Mouse (Mus musculus): ENCODE data around the gene Neb. TPM values are rescaled to one million over a fixed set of nuclear protein-coding genes. Genes with fewer than 3 reads are reported as not detected.

Neb gene
- polyA plus RNA-seq, 1 experiment from 2014 or later = 4.2 TPM

- WGBS = 56% methylated on average over 8 of the region's 8 CpGs
Observed at GRCm38 (mm10) chr2:52220074-52220473, 158.2 kb downstream of the Neb start.

GRCm38 (mm10) chr2:52215945-52216344 is 162.3 kb downstream of the Neb start:
- 93% methylated on average over 8 of the region's 8 CpGs for WGBS
- H3K4me1 ChIP-seq (replicated peaks; ENCODE audit: control insufficient read depth, insufficient read depth, low read length) = no peaks in the 10 kb centered on the region
- ATAC-seq (ENCODE audit: low FRiP score) (no peak), DNase-seq (ENCODE audit: low spot score) (no peak)
- H3K9ac ChIP-seq (ENCODE audit: low read depth, low read length) = no peak overlapping the region
- no peaks in the 10 kb centered on the region for H3K9me3 ChIP-seq (ENCODE audit: control insufficient read depth, low read length)
- no peak overlapping the region for H3K4me2 ChIP-seq (replicated peaks; ENCODE audit: low read depth, low read length)
- no peak overlapping the region for H3K27ac ChIP-seq (ENCODE audit: low read depth, low read length)
- no peaks in the 10 kb centered on the region for H3K36me3 ChIP-seq (ENCODE audit: control insufficient read depth, insufficient read depth, low read length)
- no peak overlapping the region for H3K4me3 ChIP-seq (ENCODE audit: low read depth, low read length)
- no peaks in the 10 kb centered on the region for H3K27me3 ChIP-seq (ENCODE audit: control insufficient read depth, insufficient read depth, low read length)

More at GRCm38 (mm10) chr2:52220074-52220473, 158.2 kb downstream of the Neb start:
- H3K9me3 ChIP-seq (ENCODE audit: control insufficient read depth, low read length) = no peaks in the 10 kb centered on the region
- no peaks in the 10 kb centered on the region for H3K27me3 ChIP-seq (ENCODE audit: control insufficient read depth, insufficient read depth, low read length)
- peak; percentile 44 for DNase-seq (ENCODE audit: low spot score)
- no peaks in the 10 kb centered on the region for H3K4me1 ChIP-seq (replicated peaks; ENCODE audit: control insufficient read depth, insufficient read depth, low read length)
- H3K4me3 ChIP-seq (ENCODE audit: low read depth, low read length) = no peak overlapping the region
- no peak overlapping the region for H3K4me2 ChIP-seq (replicated peaks; ENCODE audit: low read depth, low read length)
- H3K36me3 ChIP-seq (ENCODE audit: control insufficient read depth, insufficient read depth, low read length) = no peaks in the 10 kb centered on the region
- no peak overlapping the region for H3K27ac ChIP-seq (ENCODE audit: low read depth, low read length)
- ATAC-seq (ENCODE audit: low FRiP score) = no peak
- no peak overlapping the region for H3K9ac ChIP-seq (ENCODE audit: low read depth, low read length)

DNA sequence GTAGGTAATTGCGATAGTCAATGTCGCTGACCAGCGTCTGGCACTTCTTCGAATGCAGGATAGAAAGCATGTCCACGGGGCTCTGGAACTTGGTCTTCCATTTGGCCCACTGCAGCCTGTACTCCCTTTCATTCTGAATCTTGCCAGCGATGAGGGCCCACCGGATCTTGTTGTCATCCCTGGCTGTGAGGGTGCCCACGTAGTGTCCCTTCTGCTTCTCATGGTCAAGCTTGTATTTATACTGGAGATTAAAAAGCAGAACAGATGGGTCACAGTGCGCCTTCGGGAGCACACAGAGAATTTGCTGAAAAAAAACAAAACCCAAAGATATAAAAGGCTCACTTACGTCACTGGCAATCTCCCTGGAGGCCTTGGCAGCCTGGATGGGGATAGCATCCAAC is 165.7 kb downstream of the Neb start:
- WGBS = 92% methylated on average over 11 of the region's 11 CpGs
- DNase-seq (ENCODE audit: low spot score) = no peak
- Histone ChIP-seq H3K27ac (ENCODE audit: low read depth, low read length) (no peak overlapping the region), H3K9me3 (ENCODE audit: control insufficient read depth, low read length) (no peaks in the 10 kb centered on the region), H3K36me3 (ENCODE audit: control insufficient read depth, insufficient read depth, low read length) (no peaks in the 10 kb centered on the region), H3K4me2 (replicated peaks; ENCODE audit: low read depth, low read length) (no peak overlapping the region), H3K4me3 (ENCODE audit: low read depth, low read length) (no peak overlapping the region), H3K9ac (ENCODE audit: low read depth, low read length) (no peak overlapping the region), H3K4me1 (replicated peaks; ENCODE audit: control insufficient read depth, insufficient read depth, low read length) (no peaks in the 10 kb centered on the region), H3K27me3 (ENCODE audit: control insufficient read depth, insufficient read depth, low read length) (no peaks in the 10 kb centered on the region)
- no peak for ATAC-seq (ENCODE audit: low FRiP score)

DNA sequence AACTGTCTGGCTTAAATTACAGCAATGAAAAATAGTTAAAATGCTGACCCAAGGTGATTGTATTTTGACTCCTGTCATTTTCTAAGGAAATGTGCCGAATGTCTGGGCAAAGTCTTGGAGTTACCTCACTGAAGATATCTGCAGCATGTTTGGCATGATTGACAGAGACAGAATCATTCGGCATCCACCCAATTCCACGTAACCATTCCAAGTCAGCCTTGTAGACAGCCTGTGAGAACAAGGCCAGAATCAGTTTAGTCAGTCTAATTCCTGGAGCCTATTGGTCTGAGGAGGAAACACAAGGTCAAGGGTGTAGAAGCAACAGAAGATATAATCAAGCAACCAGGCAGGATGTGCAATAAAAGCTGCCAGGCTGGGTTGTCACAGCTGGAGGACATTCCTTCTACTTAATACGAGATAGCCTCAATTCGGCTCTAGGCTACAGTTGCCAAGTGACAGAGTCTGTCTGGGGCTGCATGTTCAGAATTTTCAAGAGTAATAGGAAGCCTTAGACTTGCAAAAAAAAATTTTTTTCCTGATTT is 166.8 kb downstream of the Neb start:
- Histone ChIP-seq H3K4me2 (replicated peaks; ENCODE audit: low read depth, low read length) (no peak overlapping the region), H3K27me3 (ENCODE audit: control insufficient read depth, insufficient read depth, low read length) (no peaks in the 10 kb centered on the region), H3K36me3 (ENCODE audit: control insufficient read depth, insufficient read depth, low read length) (no peaks in the 10 kb centered on the region), H3K4me1 (replicated peaks; ENCODE audit: control insufficient read depth, insufficient read depth, low read length) (no peaks in the 10 kb centered on the region), H3K9ac (ENCODE audit: low read depth, low read length) (no peak overlapping the region), H3K9me3 (ENCODE audit: control insufficient read depth, low read length) (no peaks in the 10 kb centered on the region), H3K4me3 (ENCODE audit: low read depth, low read length) (no peak overlapping the region), H3K27ac (ENCODE audit: low read depth, low read length) (no peak overlapping the region)
- WGBS = 72% methylated on average over 5 of the region's 5 CpGs
- no peak for DNase-seq (ENCODE audit: low spot score)
- no peak for ATAC-seq (ENCODE audit: low FRiP score)

DNA sequence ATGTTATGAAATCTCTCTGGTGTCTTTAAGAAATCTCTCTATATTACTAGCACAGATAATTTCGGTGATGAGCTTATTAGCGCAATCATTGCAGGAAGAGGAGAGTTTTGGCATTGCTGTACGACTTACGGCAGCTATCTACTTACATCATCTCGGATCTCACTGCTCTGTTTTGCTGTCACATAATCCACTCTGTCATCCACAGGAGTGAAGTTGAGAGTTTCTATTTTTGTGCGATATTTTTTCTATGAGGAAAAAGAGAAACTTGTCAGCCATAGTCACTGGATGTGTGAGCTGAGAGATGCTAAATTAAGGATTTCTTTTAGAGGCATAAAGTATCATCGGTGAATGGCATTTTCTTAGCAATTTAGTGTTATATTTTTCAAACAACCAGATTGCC is 167.6 kb downstream of the Neb start:
- no peak for DNase-seq (ENCODE audit: low spot score)
- Histone ChIP-seq H3K4me1 (replicated peaks; ENCODE audit: control insufficient read depth, insufficient read depth, low read length) (no peaks in the 10 kb centered on the region), H3K9me3 (ENCODE audit: control insufficient read depth, low read length) (no peaks in the 10 kb centered on the region), H3K4me2 (replicated peaks; ENCODE audit: low read depth, low read length) (no peak overlapping the region), H3K9ac (ENCODE audit: low read depth, low read length) (no peak overlapping the region), H3K4me3 (ENCODE audit: low read depth, low read length) (no peak overlapping the region), H3K27ac (ENCODE audit: low read depth, low read length) (no peak overlapping the region), H3K36me3 (ENCODE audit: control insufficient read depth, insufficient read depth, low read length) (no peaks in the 10 kb centered on the region), H3K27me3 (ENCODE audit: control insufficient read depth, insufficient read depth, low read length) (no peaks in the 10 kb centered on the region)
- no peak for ATAC-seq (ENCODE audit: low FRiP score)
- WGBS = 94% methylated on average over 7 of the region's 7 CpGs

- no peaks in the 10 kb centered on the region for H3K4me1 ChIP-seq (replicated peaks; ENCODE audit: control insufficient read depth, insufficient read depth, low read length)
- H3K4me2 ChIP-seq (replicated peaks; ENCODE audit: low read depth, low read length) = no peak overlapping the region
- no peaks in the 10 kb centered on the region for H3K9me3 ChIP-seq (ENCODE audit: control insufficient read depth, low read length)
- WGBS = 92% methylated on average over 4 of the region's 4 CpGs
- ATAC-seq (ENCODE audit: low FRiP score) (no peak), DNase-seq (ENCODE audit: low spot score) (no peak)
- no peak overlapping the region for H3K27ac ChIP-seq (ENCODE audit: low read depth, low read length)
- no peaks in the 10 kb centered on the region for H3K27me3 ChIP-seq (ENCODE audit: control insufficient read depth, insufficient read depth, low read length)
- no peak overlapping the region for H3K9ac ChIP-seq (ENCODE audit: low read depth, low read length)
- H3K36me3 ChIP-seq (ENCODE audit: control insufficient read depth, insufficient read depth, low read length) = no peaks in the 10 kb centered on the region
- no peak overlapping the region for H3K4me3 ChIP-seq (ENCODE audit: low read depth, low read length)
Observed at GRCm38 (mm10) chr2:52204992-52205391, 173.3 kb downstream of the Neb start.

- WGBS = 93% methylated on average over 6 of the region's 6 CpGs
- no peaks in the 10 kb centered on the region for H3K27me3 ChIP-seq (ENCODE audit: control insufficient read depth, insufficient read depth, low read length)
- H3K9ac ChIP-seq (ENCODE audit: low read depth, low read length) = no peak overlapping the region
- no peak for ATAC-seq (ENCODE audit: low FRiP score)
- H3K4me1 ChIP-seq (replicated peaks; ENCODE audit: control insufficient read depth, insufficient read depth, low read length) = no peaks in the 10 kb centered on the region
- H3K9me3 ChIP-seq (ENCODE audit: control insufficient read depth, low read length) = no peaks in the 10 kb centered on the region
- no peaks in the 10 kb centered on the region for H3K36me3 ChIP-seq (ENCODE audit: control insufficient read depth, insufficient read depth, low read length)
- no peak overlapping the region for H3K4me3 ChIP-seq (ENCODE audit: low read depth, low read length)
- DNase-seq (ENCODE audit: low spot score) = no peak
- no peak overlapping the region for H3K27ac ChIP-seq (ENCODE audit: low read depth, low read length)
- H3K4me2 ChIP-seq (replicated peaks; ENCODE audit: low read depth, low read length) = no peak overlapping the region
Observed at GRCm38 (mm10) chr2:52193629-52194028, 184.6 kb downstream of the Neb start.

DNA sequence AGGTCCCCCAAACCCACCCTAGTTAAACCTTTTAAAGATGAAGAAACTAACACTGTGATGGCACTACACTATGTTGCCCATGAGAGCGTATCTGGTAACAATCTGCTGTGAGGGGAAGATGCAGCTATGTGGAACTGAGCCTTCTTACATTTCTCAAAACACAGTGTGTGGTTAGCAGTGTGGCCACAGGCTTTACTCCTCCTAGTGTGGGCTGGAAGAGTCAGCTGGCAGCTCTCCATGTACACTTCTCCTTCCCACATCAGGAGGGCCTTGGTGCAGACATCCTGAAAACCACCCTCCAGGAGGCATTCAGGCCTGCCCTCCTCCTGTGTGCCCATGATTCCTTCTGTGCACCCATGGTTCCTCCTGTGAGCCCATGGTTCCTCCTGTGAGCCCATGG is 198.6 kb downstream of the Neb start:
- no peaks in the 10 kb centered on the region for H3K4me1 ChIP-seq (replicated peaks; ENCODE audit: control insufficient read depth, insufficient read depth, low read length)
- no peak for ATAC-seq (ENCODE audit: low FRiP score)

DNA sequence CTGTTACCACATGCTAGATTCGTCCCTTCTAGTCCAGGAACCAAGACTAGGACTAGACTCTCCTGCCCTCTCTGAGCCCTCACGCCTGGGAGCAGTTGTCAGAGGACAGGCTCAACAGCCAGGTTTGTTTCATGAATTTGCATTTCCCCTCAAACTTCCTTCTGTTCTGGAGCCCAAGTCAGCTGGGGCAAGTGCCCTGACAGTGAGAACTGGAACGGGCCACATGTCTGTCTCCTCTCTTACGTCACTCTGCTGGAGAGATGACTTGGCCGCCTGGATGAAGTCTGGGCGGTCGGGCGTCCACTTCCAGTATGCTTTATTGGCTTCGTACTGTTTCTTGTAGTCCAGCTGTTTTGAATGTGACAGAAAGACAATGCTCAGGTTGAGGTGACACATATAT is 200.5 kb downstream of the Neb start:
- Histone ChIP-seq H3K4me2 (replicated peaks; ENCODE audit: low read depth, low read length) (no peak overlapping the region), H3K27ac (ENCODE audit: low read depth, low read length) (no peak overlapping the region), H3K9me3 (ENCODE audit: control insufficient read depth, low read length) (no peaks in the 10 kb centered on the region), H3K27me3 (ENCODE audit: control insufficient read depth, insufficient read depth, low read length) (no peaks in the 10 kb centered on the region), H3K4me3 (ENCODE audit: low read depth, low read length) (no peak overlapping the region), H3K4me1 (replicated peaks; ENCODE audit: control insufficient read depth, insufficient read depth, low read length) (no peaks in the 10 kb centered on the region), H3K9ac (ENCODE audit: low read depth, low read length) (no peak overlapping the region), H3K36me3 (ENCODE audit: control insufficient read depth, insufficient read depth, low read length) (no peaks in the 10 kb centered on the region)
- WGBS = 96% methylated on average over 9 of the region's 9 CpGs
- no peak for ATAC-seq (ENCODE audit: low FRiP score)
- no peak for DNase-seq (ENCODE audit: low spot score)

More for the DNA sequence above, 198.6 kb downstream of the Neb start:
- Histone ChIP-seq H3K27me3 (ENCODE audit: control insufficient read depth, insufficient read depth, low read length) (no peaks in the 10 kb centered on the region), H3K27ac (ENCODE audit: low read depth, low read length) (no peak overlapping the region), H3K9ac (ENCODE audit: low read depth, low read length) (no peak overlapping the region), H3K4me3 (ENCODE audit: low read depth, low read length) (no peak overlapping the region), H3K4me2 (replicated peaks; ENCODE audit: low read depth, low read length) (no peak overlapping the region), H3K36me3 (ENCODE audit: control insufficient read depth, insufficient read depth, low read length) (no peaks in the 10 kb centered on the region), H3K9me3 (ENCODE audit: control insufficient read depth, low read length) (no peaks in the 10 kb centered on the region)
- 87% methylated on average over 1 of the region's 1 CpGs for WGBS
- no peak for DNase-seq (ENCODE audit: low spot score)
